Mouse (Mus musculus) gastrocnemius, adult 18-20 months (tissue): Measurements from ENCODE around the gene Slc9a2. TPM values are rescaled to one million over a fixed set of nuclear protein-coding genes. Genes with fewer than 3 reads are reported as not detected.
"Not testable (repeated sequence)": the region's sequence is repeated elsewhere in the genome, so short reads cannot be mapped to it uniquely, and the experiment has no call there.

Experiments
- DNase-seq: peaks from one replicate; pipeline ENCODE4 v3.0.0; 2021; ENCODE audit warnings: low spot score
- long read RNA-seq, 2 experiments: library from polyadenylated mRNA; stranded (forward); transcript quantifications; one replicate each; pipeline ENCODE4 v2.0.0; 2021
- total RNA-seq, 2 experiments: library from RNA; stranded (reverse); gene quantifications; 2 replicates each; pipeline ENCODE4 v1.2.3; 2021

The Slc9a2 gene
- 10 to 100 TPM; 17.9 to 25.5 TPM for total RNA-seq
- long read RNA-seq, experiment 1, full-length matches to known transcripts: 66 of 73 reads
- long read RNA-seq, experiment 1, partial matches to known transcripts: 4 of 73 reads
- long read RNA-seq, experiment 1, other reads (novel, unspliced or antisense): 3 of 73 reads
- long read RNA-seq, experiment 2, full-length matches to known transcripts: 24 of 27 reads
- long read RNA-seq, experiment 2, partial matches to known transcripts: 3 of 27 reads
- long read RNA-seq, experiment 2, other reads (novel, unspliced or antisense): 0 of 27 reads

- peak; percentile 27 for DNase-seq
These were observed at the start of gene Slc9a2 for GRCm38 (mm10) chr1:40680067-40680867. Gene Slc9a2, plus strand, starts transcription at chr1:40680574.

- DNase-seq: no peak
These were observed 47.8 kb upstream of the Slc9a2 start for GRCm38 (mm10) chr1:40632407-40633062.

GRCm38 (mm10) chr1:40634608-40635007, 45.8 kb upstream of the Slc9a2 start:
- no peak for DNase-seq

- DNase-seq: no peak
These were observed 32.1 kb upstream of the Slc9a2 start for GRCm38 (mm10) chr1:40648234-40648633.

- no peak for DNase-seq
These were observed 29.4 kb upstream of the Slc9a2 start for GRCm38 (mm10) chr1:40650803-40651497.

- DNase-seq: no peak
These were observed 23.3 kb upstream of the Slc9a2 start for GRCm38 (mm10) chr1:40657035-40657434.

GRCm38 (mm10) chr1:40657978-40658496, 22.3 kb upstream of the Slc9a2 start:
- DNase-seq: peak; percentile 78

- DNase-seq: no peak
These were observed 21.4 kb upstream of the Slc9a2 start for GRCm38 (mm10) chr1:40659017-40659416.

GRCm38 (mm10) chr1:40659496-40659895, 20.9 kb upstream of the Slc9a2 start:
- DNase-seq: no peak

- DNase-seq: no peak
These were observed 19.5 kb upstream of the Slc9a2 start for GRCm38 (mm10) chr1:40660838-40661237.

- DNase-seq: no peak
These were observed 14.7 kb upstream of the Slc9a2 start for GRCm38 (mm10) chr1:40665401-40666370.

- DNase-seq: not testable (repeated sequence)
These were observed 12.9 kb upstream of the Slc9a2 start for GRCm38 (mm10) chr1:40667442-40667841.

GRCm38 (mm10) chr1:40670025-40670424, 10.3 kb upstream of the Slc9a2 start:
- no peak for DNase-seq

GRCm38 (mm10) chr1:40671490-40671889, 8.9 kb upstream of the Slc9a2 start:
- no peak for DNase-seq

- DNase-seq: peak; percentile 31
These were observed 3.1 kb upstream of the Slc9a2 start for GRCm38 (mm10) chr1:40677306-40677705.

GRCm38 (mm10) chr1:40680868-40681698, 709 bp downstream of the Slc9a2 start:
- DNase-seq: peak; percentile 52

GRCm38 (mm10) chr1:40681699-40682510, 1.5 kb downstream of the Slc9a2 start:
- DNase-seq: peak; percentile 30

GRCm38 (mm10) chr1:40694296-40694695, 13.9 kb downstream of the Slc9a2 start:
- DNase-seq: peak; percentile 85
